Mouse (Mus musculus) hindbrain, embryonic 12.5 days (tissue): Measurements from ENCODE around the gene Mepce. TPM values are rescaled to one million over a fixed set of nuclear protein-coding genes. Genes with fewer than 3 reads are reported as not detected.

ENCODE experiments used
- ATAC-seq: fragments of 200-750 bp; cut with Nextera tagmentation; 2 replicates; pipeline ENCODE4 v1.8.0; 2017; ENCODE audit warnings: moderate TSS enrichment; ENCODE audit not compliant: low FRiP score
- H3K27ac ChIP-seq: fragments of 300-500 bp; sonication (generic); 2 replicates; pipeline ENCODE4 v1.5.1; 2016; ENCODE audit warnings: mild to moderate bottlenecking
- H3K27me3 ChIP-seq: fragments of 300-500 bp; sonication (generic); 2 replicates; pipeline ENCODE4 v1.6.1; 2016; ENCODE audit warnings: mild to moderate bottlenecking
- H3K36me3 ChIP-seq: fragments of 300-500 bp; sonication (generic); 2 replicates; pipeline ENCODE4 v1.6.1; 2016; ENCODE audit warnings: mild to moderate bottlenecking
- H3K4me1 ChIP-seq: fragments of 300-500 bp; sonication (generic); 2 replicates; pipeline ENCODE4 v1.6.1; 2016
- H3K4me2 ChIP-seq: fragments of 300-500 bp; sonication (generic); replicated peaks from 2 replicates; pipeline ENCODE4 v1.6.1; 2016; ENCODE audit warnings: mild to moderate bottlenecking
- H3K4me3 ChIP-seq: fragments of 300-500 bp; sonication (generic); 2 replicates; pipeline ENCODE4 v1.5.1; 2016; ENCODE audit warnings: mild to moderate bottlenecking
- H3K9ac ChIP-seq: fragments of 300-500 bp; sonication (generic); 2 replicates; pipeline ENCODE4 v1.6.1; 2016; ENCODE audit warnings: mild to moderate bottlenecking, moderate library complexity
- H3K9me3 ChIP-seq: fragments of 300-500 bp; sonication (generic); replicated peaks from 2 replicates; pipeline ENCODE4 v1.6.1; 2016; ENCODE audit warnings: mild to moderate bottlenecking
- WGBS: fragments of 180-500 bp; shearing (Covaris S2); methylation state at CpG from one replicate; pipeline ENCODE4 v1.1.7; 2016; 5-methylcytosine and 5-hydroxymethylcytosine counted together
- polyA plus RNA-seq: library from polyadenylated mRNA; unstranded; fragments of >200 nt; fragmentation: Nextera tagmentation; extraction: Ambion mirVana; gene quantifications from 2 replicates; pipeline ENCODE4 v1.2.1, GENCODE M21; 2016

Gene Mepce
- polyA plus RNA-seq, 1 experiment from 2014 or later, result 11.0 TPM

DNA sequence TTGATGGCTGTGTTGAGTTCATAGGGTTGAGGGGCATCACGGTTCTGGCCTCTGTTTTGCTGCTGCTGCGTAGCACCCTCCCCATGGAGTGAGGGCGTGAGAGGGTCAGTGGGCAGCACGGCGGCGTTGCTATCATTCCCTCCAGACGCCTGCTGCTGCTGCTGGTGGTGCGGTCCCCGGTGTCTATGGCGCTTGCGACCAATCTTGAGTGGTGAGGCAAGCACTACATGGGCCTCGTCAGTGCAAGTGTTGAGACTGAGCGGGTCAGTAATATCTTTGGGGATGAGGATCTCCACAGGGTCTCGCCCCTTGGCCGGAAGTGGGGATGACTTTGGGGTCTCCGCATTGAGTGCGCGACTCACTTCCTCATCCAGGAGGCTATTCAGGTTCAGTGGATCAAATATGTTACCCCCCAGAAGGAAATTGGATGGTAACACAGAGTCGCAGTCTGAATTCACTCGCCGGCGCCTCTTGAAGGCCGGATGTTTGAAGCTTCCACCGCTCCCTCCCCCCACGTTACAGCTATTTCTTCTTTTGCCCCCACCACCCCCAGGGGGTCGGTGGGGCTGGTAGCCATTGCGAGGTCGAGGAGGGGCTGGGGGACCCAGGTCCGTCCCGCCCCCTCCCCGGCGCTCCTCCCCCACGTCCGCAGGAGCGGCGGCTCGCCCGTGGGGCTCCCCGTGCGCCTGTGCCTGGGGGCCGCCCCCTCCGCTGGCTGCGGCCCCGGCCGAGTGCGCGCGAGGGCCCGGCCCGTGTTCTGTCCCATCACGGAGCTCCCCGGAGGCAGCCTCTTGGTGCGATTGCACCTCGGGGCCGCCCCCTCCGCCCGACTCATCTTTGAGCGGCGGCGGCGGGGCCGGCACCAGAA is 2.1 kb downstream of the Mepce start:
- 2% methylated on average over 46 of the region's 62 CpGs for WGBS
- H3K9ac ChIP-seq, result peak overlapping the region; percentile 97
- H3K27me3 ChIP-seq, result peaks cover 3% of the 10 kb centered on the region; the same call in 1 of the 2 replicates
- H3K4me2 ChIP-seq, result peak overlapping the region; percentile 78
- H3K36me3 ChIP-seq, result peaks cover 40% of the 10 kb centered on the region
- peak; percentile 11; the same call in 1 of the 2 replicates for ATAC-seq
- H3K9me3 ChIP-seq, result no peaks in the 10 kb centered on the region
- peaks cover 49% of the 10 kb centered on the region for H3K4me1 ChIP-seq
- peak overlapping the region; percentile 90 for H3K4me3 ChIP-seq
- peak overlapping the region; percentile 99 for H3K27ac ChIP-seq

DNA sequence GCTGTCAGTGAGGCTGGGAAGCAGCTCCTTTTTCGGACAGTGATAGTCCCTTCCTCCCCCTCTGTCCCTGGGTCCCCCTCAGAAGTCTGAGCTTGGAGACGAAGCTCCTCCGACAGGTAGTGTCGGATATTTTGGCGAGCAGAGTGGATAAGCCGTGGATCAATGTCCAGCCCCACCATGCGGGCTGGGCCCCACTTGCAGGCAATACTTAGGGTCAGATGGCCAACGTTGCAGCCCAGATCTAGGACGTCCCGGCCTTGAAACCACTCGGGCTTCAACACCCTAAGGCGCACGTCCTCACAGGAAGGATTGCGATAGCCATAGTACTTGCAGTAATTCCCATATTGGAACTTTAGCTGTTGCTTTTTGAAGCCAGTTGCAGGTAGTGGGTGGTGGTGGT is 2.9 kb downstream of the Mepce start:
- Histone ChIP-seq H3K4me2 (peak overlapping the region; percentile 78), H3K27me3 (peaks cover 3% of the 10 kb centered on the region; the same call in 1 of the 2 replicates), H3K4me1 (peaks cover 58% of the 10 kb centered on the region), H3K36me3 (peaks cover 44% of the 10 kb centered on the region), H3K27ac (no peak overlapping the region), H3K9me3 (no peaks in the 10 kb centered on the region), H3K4me3 (peak overlapping the region; percentile 90), H3K9ac (peak overlapping the region; percentile 97)
- 83% methylated on average over 14 of the region's 14 CpGs for WGBS
- ATAC-seq, result no peak

GRCm38 (mm10) chr5:137783901-137784540 is 3.4 kb downstream of the Mepce start:
- Histone ChIP-seq H3K4me2 (peak overlapping the region; percentile 78), H3K9me3 (no peaks in the 10 kb centered on the region), H3K9ac (peak overlapping the region; percentile 97), H3K4me3 (peak overlapping the region; percentile 90), H3K36me3 (peaks cover 44% of the 10 kb centered on the region), H3K27ac (no peak overlapping the region), H3K27me3 (no peaks in the 10 kb centered on the region; the same call in 1 of the 2 replicates), H3K4me1 (peaks cover 60% of the 10 kb centered on the region)
- 70% methylated on average over 9 of the region's 9 CpGs for WGBS
- ATAC-seq, result no peak

- H3K27ac ChIP-seq, result no peak overlapping the region
- H3K9ac ChIP-seq, result peak overlapping the region; percentile 97; the same call in 1 of the 2 replicates
- 83% methylated on average over 13 of the region's 13 CpGs for WGBS
- peak overlapping the region; percentile 90 for H3K4me3 ChIP-seq
- no peaks in the 10 kb centered on the region for H3K9me3 ChIP-seq
- H3K4me2 ChIP-seq, result peak overlapping the region; percentile 78
- peaks cover 44% of the 10 kb centered on the region for H3K36me3 ChIP-seq
- no peaks in the 10 kb centered on the region for H3K27me3 ChIP-seq
- ATAC-seq, result no peak
- H3K4me1 ChIP-seq, result peaks cover 57% of the 10 kb centered on the region
These were observed 4.5 kb downstream of the Mepce start for GRCm38 (mm10) chr5:137782776-137783522.

DNA sequence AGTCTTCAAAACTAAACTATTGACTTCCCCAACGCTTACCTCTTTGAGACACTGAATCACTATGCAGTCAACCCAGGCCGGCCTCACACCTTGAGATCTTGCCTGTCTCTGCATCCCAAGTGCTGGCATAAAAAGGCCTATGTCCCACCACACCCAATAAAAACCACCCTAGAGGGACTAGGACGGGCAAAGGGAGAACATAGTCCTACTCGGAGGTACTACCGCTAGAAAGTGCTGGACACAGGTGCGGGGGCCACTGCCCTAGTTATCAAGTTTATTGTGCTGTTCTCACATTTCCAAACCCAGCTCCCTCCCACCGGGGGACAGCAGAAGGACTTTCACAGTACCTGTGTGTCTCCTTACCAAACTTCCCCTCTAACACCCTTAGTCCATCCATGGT is 5.8 kb downstream of the Mepce start:
- Histone ChIP-seq H3K27me3 (no peaks in the 10 kb centered on the region), H3K36me3 (peaks cover 44% of the 10 kb centered on the region), H3K4me3 (no peak overlapping the region), H3K27ac (no peak overlapping the region), H3K9me3 (no peaks in the 10 kb centered on the region), H3K9ac (no peak overlapping the region), H3K4me1 (peaks cover 54% of the 10 kb centered on the region), H3K4me2 (no peak overlapping the region)
- ATAC-seq, result no peak
- WGBS, result 95% methylated on average over 7 of the region's 7 CpGs

DNA sequence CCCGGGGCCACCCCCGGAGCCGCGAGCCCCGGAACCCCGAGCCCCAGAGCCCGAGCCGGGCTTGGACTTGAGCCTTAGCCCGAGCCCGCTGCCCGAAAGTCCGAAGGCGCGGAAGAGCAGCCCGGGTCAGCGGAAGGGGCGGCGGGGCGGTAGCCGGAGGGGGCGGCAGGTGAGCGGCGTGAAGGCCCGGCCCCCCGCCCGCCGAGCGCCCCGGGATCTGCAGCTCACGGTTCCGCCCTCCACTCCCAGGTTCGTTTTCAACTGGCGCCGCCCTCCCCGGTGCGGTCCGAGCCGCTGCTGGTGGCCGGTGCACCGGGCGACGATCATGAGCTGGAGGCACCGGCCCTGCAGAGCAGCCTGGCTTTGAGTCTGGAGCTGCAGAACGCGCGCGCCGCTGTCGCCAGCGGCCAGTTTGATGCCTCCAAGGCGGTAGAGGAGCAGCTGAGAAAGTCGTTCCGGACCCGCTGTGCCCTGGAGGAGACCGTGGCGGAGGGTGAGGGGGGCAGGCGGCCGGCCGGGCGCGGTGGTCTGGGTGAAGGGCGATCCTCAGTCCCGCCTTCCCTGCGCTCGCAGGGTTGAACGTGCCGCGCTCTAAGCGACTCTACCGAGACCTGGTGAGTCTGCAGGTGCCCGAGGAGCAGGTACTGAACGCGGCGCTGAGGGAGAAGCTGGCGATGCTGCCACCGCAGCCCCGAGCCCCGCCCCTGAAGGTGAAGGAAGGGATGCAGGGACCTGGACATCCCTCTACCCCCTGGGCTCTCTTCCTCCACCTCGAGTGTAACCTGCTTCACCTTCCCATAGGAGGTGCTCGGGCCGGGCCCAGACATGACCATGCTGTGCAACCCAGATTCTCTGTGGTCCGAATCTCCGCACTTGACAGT is 8.2 kb downstream of the Mepce start:
- peak overlapping the region; percentile 99 for H3K4me3 ChIP-seq
- H3K4me2 ChIP-seq, result peak overlapping the region; percentile 98
- H3K4me1 ChIP-seq, result peaks cover 44% of the 10 kb centered on the region
- under 1% methylated on average over 64 of the region's 83 CpGs for WGBS
- peak overlapping the region; percentile 96 for H3K9ac ChIP-seq
- H3K27ac ChIP-seq, result peak overlapping the region; percentile 96
- no peaks in the 10 kb centered on the region for H3K9me3 ChIP-seq
- no peaks in the 10 kb centered on the region for H3K27me3 ChIP-seq
- ATAC-seq, result peak; percentile 38
- H3K36me3 ChIP-seq, result peaks cover 43% of the 10 kb centered on the region

- H3K9me3 ChIP-seq, result no peaks in the 10 kb centered on the region
- H3K27me3 ChIP-seq, result no peaks in the 10 kb centered on the region
- WGBS, result under 1% methylated on average over 31 of the region's 31 CpGs
- peak within 1 kb of the TSS; percentile 96 for H3K9ac ChIP-seq
- H3K4me1 ChIP-seq, result peaks cover 38% of the 10 kb centered on the region
- H3K4me2 ChIP-seq, result peak within 1 kb of the TSS; percentile 98
- peak within 1 kb of the TSS; percentile 96 for H3K27ac ChIP-seq
- H3K36me3 ChIP-seq, result peaks cover 37% of the 10 kb centered on the region
- H3K4me3 ChIP-seq, result peak within 1 kb of the TSS; percentile 99
- peak; percentile 95 for ATAC-seq
These were observed 8.8 kb downstream of the Mepce start, which contains the start of gene Ppp1r35 for GRCm38 (mm10) chr5:137778635-137779034. Gene Ppp1r35, plus strand, starts transcription at chr5:137778849.

GRCm38 (mm10) chr5:137777267-137777845 is 10.1 kb downstream of the Mepce start:
- no peak overlapping the region for H3K27ac ChIP-seq
- ATAC-seq, result no peak
- 81% methylated on average over 7 of the region's 7 CpGs for WGBS
- no peaks in the 10 kb centered on the region for H3K9me3 ChIP-seq
- no peak overlapping the region for H3K9ac ChIP-seq
- H3K36me3 ChIP-seq, result peaks cover 24% of the 10 kb centered on the region
- peaks cover 25% of the 10 kb centered on the region for H3K4me1 ChIP-seq
- H3K27me3 ChIP-seq, result no peaks in the 10 kb centered on the region
- no peak overlapping the region for H3K4me3 ChIP-seq
- no peak overlapping the region for H3K4me2 ChIP-seq

DNA sequence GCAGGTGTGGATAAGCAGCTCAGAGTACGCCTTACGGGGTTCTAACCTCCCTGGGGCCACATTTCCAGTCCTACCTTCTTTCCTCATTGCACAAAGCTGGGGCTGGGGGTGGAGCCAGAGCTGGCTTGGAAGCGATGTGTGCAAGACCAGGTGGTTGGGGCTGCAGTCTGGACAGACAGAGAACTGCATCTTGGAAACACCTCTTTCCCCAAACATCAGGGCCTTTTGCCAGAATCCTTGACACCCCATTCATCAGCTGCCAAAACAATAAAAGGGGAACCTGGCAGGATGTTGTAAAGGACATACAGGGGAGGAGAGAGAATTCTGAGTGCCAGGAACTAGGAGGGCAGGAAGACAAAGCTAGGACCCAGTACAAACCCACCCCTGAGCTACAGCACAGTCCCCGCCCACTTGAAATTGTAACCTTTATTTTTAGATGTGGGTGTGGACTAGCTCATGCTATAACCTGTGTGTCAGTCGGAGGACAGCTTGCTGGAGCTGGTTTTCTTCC is 11.0 kb downstream of the Mepce start:
- Histone ChIP-seq H3K4me1 (peaks cover 17% of the 10 kb centered on the region), H3K36me3 (peaks cover 15% of the 10 kb centered on the region), H3K4me2 (no peak overlapping the region), H3K9ac (no peak overlapping the region; the same call in 1 of the 2 replicates), H3K27me3 (no peaks in the 10 kb centered on the region), H3K27ac (no peak overlapping the region), H3K9me3 (no peaks in the 10 kb centered on the region), H3K4me3 (no peak overlapping the region)
- ATAC-seq, result no peak
- WGBS, result 51% methylated on average over 5 of the region's 5 CpGs

DNA sequence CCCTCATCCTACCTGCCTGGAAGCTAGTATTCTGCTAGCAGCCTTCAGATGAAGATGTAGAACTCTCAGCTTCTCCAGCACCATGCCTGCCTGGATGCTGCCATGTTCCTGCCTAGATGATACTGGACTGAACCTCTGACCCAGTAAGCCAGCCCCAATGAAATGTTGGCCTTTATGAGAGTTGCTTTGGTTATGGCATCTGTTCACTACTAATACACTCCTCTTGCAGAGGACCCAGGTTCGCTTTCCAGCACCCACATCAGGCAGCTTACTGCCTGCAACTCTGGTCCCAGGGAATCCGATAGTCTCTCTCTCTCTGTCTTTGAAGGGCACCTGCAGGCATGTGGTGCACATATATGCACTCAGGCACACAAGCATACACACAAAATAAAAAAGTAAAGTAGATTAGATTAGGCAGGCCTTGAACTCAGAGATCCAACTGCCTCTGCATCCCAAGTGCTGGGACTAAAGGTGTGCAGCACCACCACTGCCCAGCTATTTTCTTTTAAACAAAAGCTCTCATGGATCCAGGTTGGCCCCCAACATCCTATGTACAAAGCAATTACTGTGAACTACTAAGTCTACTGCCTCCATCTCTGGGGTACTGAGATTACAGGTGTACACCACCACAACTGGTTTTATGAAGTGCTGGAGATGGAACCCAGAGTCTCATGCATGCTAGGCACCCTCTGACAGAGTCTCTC is 11.7 kb downstream of the Mepce start:
- no peak overlapping the region for H3K4me3 ChIP-seq
- no peak overlapping the region for H3K27ac ChIP-seq
- H3K27me3 ChIP-seq, result no peaks in the 10 kb centered on the region
- H3K36me3 ChIP-seq, result peaks cover 8% of the 10 kb centered on the region
- peaks cover 14% of the 10 kb centered on the region for H3K4me1 ChIP-seq
- WGBS, result 89% methylated on average over 2 of the region's 2 CpGs
- H3K9ac ChIP-seq, result no peak overlapping the region; the same call in 1 of the 2 replicates
- no peak for ATAC-seq
- no peaks in the 10 kb centered on the region for H3K9me3 ChIP-seq
- H3K4me2 ChIP-seq, result no peak overlapping the region
